Mouse (Mus musculus) midbrain, embryonic 14.5 days (tissue): ENCODE data around the gene Aldh3b3. TPM values are rescaled to one million over a fixed set of nuclear protein-coding genes. Genes with fewer than 3 reads are reported as not detected.

ENCODE experiments used
- ATAC-seq: fragments of 200-750 bp; cut with Nextera tagmentation; 2 replicates; pipeline ENCODE4 v1.8.0; 2017; ENCODE audit warnings: moderate number of reproducible peaks, moderate library complexity; ENCODE audit not compliant: low FRiP score, low TSS enrichment
- DNase-seq: peaks from one replicate; pipeline ENCODE4 v3.0.0-alpha.2; 2015
- H3K27ac ChIP-seq: fragments of 300-500 bp; sonication (generic); replicated peaks from 2 replicates; pipeline ENCODE4 v1.5.1; 2014; ENCODE audit warnings: mild to moderate bottlenecking, low read depth, low read length, moderate library complexity
- H3K27me3 ChIP-seq: fragments of 300-500 bp; sonication (generic); 2 replicates; pipeline ENCODE4 v1.6.1; 2014; ENCODE audit warnings: low read length, control low read depth, mixed read lengths; ENCODE audit not compliant: control insufficient read depth, insufficient read depth
- H3K36me3 ChIP-seq: fragments of 300-500 bp; sonication (generic); 2 replicates; pipeline ENCODE4 v1.6.1; 2014; ENCODE audit warnings: low read length, control low read depth; ENCODE audit not compliant: control insufficient read depth, insufficient read depth
- H3K4me1 ChIP-seq: fragments of 300-500 bp; sonication (generic); 2 replicates; pipeline ENCODE4 v1.6.1; 2014; ENCODE audit warnings: mild to moderate bottlenecking, antibody characterized with exemption, low read length, control low read depth; ENCODE audit not compliant: control insufficient read depth, insufficient read depth
- H3K4me2 ChIP-seq: fragments of 300-500 bp; sonication (generic); 2 replicates; pipeline ENCODE4 v1.6.1; 2014; ENCODE audit warnings: mild to moderate bottlenecking, low read length, moderate library complexity
- H3K4me3 ChIP-seq: fragments of 300-500 bp; sonication (generic); replicated peaks from 2 replicates; pipeline ENCODE4 v1.5.1; 2014; ENCODE audit warnings: low read depth, low read length
- H3K9ac ChIP-seq: fragments of 300-500 bp; sonication (generic); replicated peaks from 2 replicates; pipeline ENCODE4 v1.6.1; 2014; ENCODE audit warnings: mild to moderate bottlenecking, low read length, moderate library complexity
- H3K9me3 ChIP-seq: fragments of 300-500 bp; sonication (generic); 2 replicates; pipeline ENCODE4 v1.6.1; 2016; ENCODE audit warnings: low read length, control low read depth, mixed read lengths; ENCODE audit not compliant: control insufficient read depth
- WGBS: fragments of 180-500 bp; shearing (Covaris S2); extraction: QIAGEN DNeasy Blood & Tissue Kit; methylation state at CpG from one replicate; pipeline ENCODE4 v1.1.7; 2014; 5-methylcytosine and 5-hydroxymethylcytosine counted together
- polyA plus RNA-seq: library from polyadenylated mRNA; unstranded; fragments of >200 nt; fragmentation: Nextera tagmentation; extraction: Ambion mirVana; gene quantifications from 2 replicates; pipeline ENCODE4 v1.2.1, GENCODE M21; 2014

Aldh3b3 gene
- polyA plus RNA-seq, 1 experiment from 2014 or later = not detected

- H3K9me3 ChIP-seq = no peaks in the 10 kb centered on the region
- no peaks in the 10 kb centered on the region for H3K4me1 ChIP-seq
- 96% methylated on average over 3 of the region's 3 CpGs for WGBS
- no peaks in the 10 kb centered on the region for H3K27me3 ChIP-seq
- DNase-seq (no peak), ATAC-seq (no peak)
- no peaks in the 10 kb centered on the region for H3K36me3 ChIP-seq
- no peak overlapping the region for H3K27ac ChIP-seq
- no peak overlapping the region for H3K4me2 ChIP-seq
- H3K4me3 ChIP-seq = no peak overlapping the region
- no peak overlapping the region for H3K9ac ChIP-seq
These were observed 33.1 kb downstream of the Aldh3b3 start for GRCm38 (mm10) chr19:3991562-3991961.

- H3K4me1 ChIP-seq = no peaks in the 10 kb centered on the region
- 85% methylated on average over 3 of the region's 3 CpGs for WGBS
These were observed 33.5 kb downstream of the Aldh3b3 start for GRCm38 (mm10) chr19:3991966-3992365.

GRCm38 (mm10) chr19:3992416-3992815 is 34.0 kb downstream of the Aldh3b3 start, which contains the start of gene Tbx10:
Tbx10 (plus strand) TSS chr19:3992752.
- ATAC-seq (no peak), DNase-seq (no peak)
- H3K27ac ChIP-seq = no peak within 1 kb of the TSS
- no peaks in the 10 kb centered on the region for H3K36me3 ChIP-seq
- no peaks in the 10 kb centered on the region for H3K27me3 ChIP-seq
- no peaks in the 10 kb centered on the region for H3K9me3 ChIP-seq
- H3K9ac ChIP-seq = no peak within 1 kb of the TSS
- 54% methylated on average over 5 of the region's 5 CpGs for WGBS
- H3K4me3 ChIP-seq = no peak within 1 kb of the TSS
- H3K4me1 ChIP-seq = no peaks in the 10 kb centered on the region
- no peak within 1 kb of the TSS for H3K4me2 ChIP-seq

More at GRCm38 (mm10) chr19:3991966-3992365, 33.5 kb downstream of the Aldh3b3 start:
- H3K4me2 ChIP-seq = no peak overlapping the region
- no peaks in the 10 kb centered on the region for H3K36me3 ChIP-seq
- no peaks in the 10 kb centered on the region for H3K9me3 ChIP-seq
- no peak overlapping the region for H3K4me3 ChIP-seq
- DNase-seq = no peak
- H3K27ac ChIP-seq = no peak overlapping the region
- no peaks in the 10 kb centered on the region for H3K27me3 ChIP-seq
- ATAC-seq = no peak
- no peak overlapping the region for H3K9ac ChIP-seq

GRCm38 (mm10) chr19:3994932-3995331 is 36.5 kb downstream of the Aldh3b3 start:
- 70% methylated on average over 6 of the region's 6 CpGs for WGBS
- no peaks in the 10 kb centered on the region for H3K27me3 ChIP-seq
- H3K36me3 ChIP-seq = no peaks in the 10 kb centered on the region
- no peak for ATAC-seq
- H3K27ac ChIP-seq = no peak overlapping the region
- DNase-seq = no peak
- no peaks in the 10 kb centered on the region for H3K9me3 ChIP-seq
- no peak overlapping the region for H3K4me2 ChIP-seq
- H3K4me3 ChIP-seq = no peak overlapping the region
- peaks cover 3% of the 10 kb centered on the region; the same call in 1 of the 2 replicates for H3K4me1 ChIP-seq
- H3K9ac ChIP-seq = no peak overlapping the region

GRCm38 (mm10) chr19:3995505-3995904 is 37.1 kb downstream of the Aldh3b3 start:
- H3K9me3 ChIP-seq = no peaks in the 10 kb centered on the region
- H3K27ac ChIP-seq = no peak overlapping the region
- H3K9ac ChIP-seq = no peak overlapping the region
- 90% methylated on average over 3 of the region's 3 CpGs for WGBS
- ATAC-seq = no peak
- no peaks in the 10 kb centered on the region for H3K27me3 ChIP-seq
- H3K36me3 ChIP-seq = no peaks in the 10 kb centered on the region
- no peak overlapping the region for H3K4me3 ChIP-seq
- H3K4me2 ChIP-seq = no peak overlapping the region
- peaks cover 3% of the 10 kb centered on the region; the same call in 1 of the 2 replicates for H3K4me1 ChIP-seq
- DNase-seq = no peak

GRCm38 (mm10) chr19:3996106-3996505 is 37.7 kb downstream of the Aldh3b3 start:
- H3K27ac ChIP-seq = no peak overlapping the region
- no peak overlapping the region for H3K9ac ChIP-seq
- WGBS = 79% methylated on average over 7 of the region's 7 CpGs
- ATAC-seq (no peak), DNase-seq (no peak)
- no peaks in the 10 kb centered on the region for H3K36me3 ChIP-seq
- peaks cover 8% of the 10 kb centered on the region for H3K4me1 ChIP-seq
- H3K27me3 ChIP-seq = no peaks in the 10 kb centered on the region
- H3K4me2 ChIP-seq = no peak overlapping the region
- H3K9me3 ChIP-seq = no peaks in the 10 kb centered on the region
- H3K4me3 ChIP-seq = no peak overlapping the region

GRCm38 (mm10) chr19:3996747-3997146 is 38.3 kb downstream of the Aldh3b3 start:
- H3K36me3 ChIP-seq = no peaks in the 10 kb centered on the region
- H3K9ac ChIP-seq = no peak overlapping the region
- H3K27ac ChIP-seq = no peak overlapping the region
- no peak overlapping the region for H3K4me2 ChIP-seq
- no peaks in the 10 kb centered on the region for H3K27me3 ChIP-seq
- ATAC-seq = no peak
- H3K9me3 ChIP-seq = no peaks in the 10 kb centered on the region
- H3K4me3 ChIP-seq = no peak overlapping the region
- H3K4me1 ChIP-seq = peaks cover 14% of the 10 kb centered on the region
- DNase-seq = no peak
- WGBS = 79% methylated on average over 8 of the region's 8 CpGs

- 68% methylated on average over 8 of the region's 8 CpGs for WGBS
- H3K36me3 ChIP-seq = no peaks in the 10 kb centered on the region
- no peak overlapping the region for H3K4me2 ChIP-seq
- H3K9ac ChIP-seq = no peak overlapping the region
- H3K27me3 ChIP-seq = no peaks in the 10 kb centered on the region
- H3K9me3 ChIP-seq = no peaks in the 10 kb centered on the region
- ATAC-seq = no peak
- H3K4me1 ChIP-seq = peaks cover 16% of the 10 kb centered on the region
- H3K4me3 ChIP-seq = no peak overlapping the region
- H3K27ac ChIP-seq = no peak overlapping the region
- DNase-seq = no peak
These were observed 38.8 kb downstream of the Aldh3b3 start for GRCm38 (mm10) chr19:3997231-3997630.

- H3K36me3 ChIP-seq = no peaks in the 10 kb centered on the region
- H3K4me2 ChIP-seq = no peak overlapping the region
- no peaks in the 10 kb centered on the region for H3K27me3 ChIP-seq
- no peak overlapping the region for H3K4me3 ChIP-seq
- DNase-seq (no peak), ATAC-seq (no peak)
- 82% methylated on average over 8 of the region's 8 CpGs for WGBS
- no peak overlapping the region for H3K27ac ChIP-seq
- peaks cover 16% of the 10 kb centered on the region for H3K4me1 ChIP-seq
- H3K9me3 ChIP-seq = no peaks in the 10 kb centered on the region
- H3K9ac ChIP-seq = no peak overlapping the region
These were observed 39.9 kb downstream of the Aldh3b3 start for GRCm38 (mm10) chr19:3998335-3998734.
